Mouse (Mus musculus) left cerebral cortex, postnatal 4 days (tissue): ENCODE results near the gene Atp2a2. TPM values are rescaled to one million over a fixed set of nuclear protein-coding genes. Genes with fewer than 3 reads are reported as not detected.
"Not testable (repeated sequence)": the region's sequence is repeated elsewhere in the genome, so short reads cannot be mapped to it uniquely, and the experiment has no call there.

Experiments used
- DNase-seq: peaks from one replicate; pipeline ENCODE4 v3.0.0-alpha.2; 2022
- intact Hi-C: fragments of 180-260 bp; cut with DNase I; formaldehyde crosslinking; loops from one replicate; pipeline ENCODE4 v1.15.1; 2025
- total RNA-seq, 2 experiments: library from RNA; stranded (reverse); gene quantifications; 2 replicates each; pipeline ENCODE4 v1.2.3; 2021

Gene Atp2a2
- total RNA-seq, 2 experiments from 2014 or later: 385 to 392 TPM

DNA sequence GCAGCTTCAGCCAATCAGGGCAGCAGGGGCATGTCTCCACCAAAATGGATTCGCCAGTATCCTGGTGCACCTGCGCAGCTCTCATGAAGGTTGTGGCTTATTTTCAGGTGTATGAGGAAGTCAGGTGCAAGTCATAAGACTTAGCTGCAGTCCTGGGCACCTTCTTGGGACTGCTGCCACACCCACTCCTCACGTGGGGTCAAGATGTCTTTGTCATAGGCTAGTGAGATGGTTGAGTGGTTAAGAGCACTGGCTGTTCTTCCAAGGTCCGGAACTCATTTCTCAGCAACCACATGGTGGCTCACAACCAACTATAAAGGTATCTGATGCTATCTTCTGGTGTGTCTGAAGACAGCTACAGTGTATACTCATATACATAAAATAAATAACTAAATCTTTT lies 81.3 kb downstream of the Atp2a2 start:
- intact Hi-C loops, DNase-seq: not testable (repeated sequence)

DNA sequence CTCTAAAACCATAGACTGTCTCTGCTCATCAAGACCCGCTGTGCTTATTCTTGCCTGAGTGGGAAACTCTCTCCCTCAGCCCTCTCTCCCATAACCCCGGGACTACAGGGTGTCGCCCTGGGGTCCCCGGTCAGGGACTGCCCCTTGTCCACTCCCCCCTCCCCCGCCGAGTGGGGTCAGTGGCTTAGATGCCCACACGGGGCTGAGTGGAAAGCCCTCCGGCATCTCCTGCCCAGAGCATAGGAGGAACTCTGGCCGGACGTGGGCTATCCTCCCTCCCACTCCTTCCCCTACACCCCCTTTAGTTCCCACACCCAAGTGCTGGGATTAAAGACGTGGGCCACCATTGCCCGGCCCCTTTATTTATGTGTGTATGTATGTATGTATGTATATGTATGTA lies 86.6 kb downstream of the Atp2a2 start:
- intact Hi-C loops: no loop called here
- DNase-seq: no peak

DNA sequence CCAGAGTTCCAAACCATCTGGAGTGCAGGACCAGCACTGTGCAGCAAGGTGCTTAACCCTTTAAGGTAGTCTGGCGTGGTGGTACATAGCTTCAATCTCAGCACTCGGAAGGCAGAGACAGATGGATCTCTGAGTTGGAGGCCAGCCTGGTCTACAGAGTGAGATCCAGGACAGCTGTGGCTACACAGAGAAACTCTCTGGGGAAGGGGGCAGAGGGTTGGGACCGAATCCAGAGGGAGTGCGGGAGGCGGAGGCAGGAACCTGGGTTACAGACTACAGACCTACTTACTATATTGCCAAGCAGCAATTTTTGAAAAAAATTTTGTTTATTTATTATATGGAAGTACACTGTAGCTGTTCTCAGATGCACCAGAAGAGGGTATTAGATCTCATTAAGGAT lies 87.7 kb downstream of the Atp2a2 start:
- intact Hi-C loops: no loop called here
- DNase-seq: no peak

DNA sequence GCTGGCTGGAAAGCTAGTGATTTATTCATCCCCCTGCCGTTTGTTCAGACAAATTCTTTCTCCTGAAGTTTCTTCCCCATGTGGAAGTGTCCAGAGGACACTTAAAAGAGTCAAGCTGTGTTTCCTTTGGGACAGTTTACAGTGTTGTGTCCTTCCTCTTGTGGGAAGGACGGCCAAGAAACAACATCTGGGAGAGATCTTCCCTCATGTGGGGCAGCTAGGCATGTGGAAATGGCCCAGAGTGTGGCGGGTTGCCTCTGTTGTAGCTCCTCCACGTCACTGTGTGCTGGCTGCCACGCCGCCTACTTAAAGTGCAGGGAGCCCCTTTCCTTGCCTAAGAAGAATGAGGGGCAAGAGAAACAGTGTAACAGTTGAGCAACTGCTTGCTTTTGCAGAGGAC lies 89.2 kb downstream of the Atp2a2 start:
- DNase-seq: no peak
- intact Hi-C loops: no loop called here

DNA sequence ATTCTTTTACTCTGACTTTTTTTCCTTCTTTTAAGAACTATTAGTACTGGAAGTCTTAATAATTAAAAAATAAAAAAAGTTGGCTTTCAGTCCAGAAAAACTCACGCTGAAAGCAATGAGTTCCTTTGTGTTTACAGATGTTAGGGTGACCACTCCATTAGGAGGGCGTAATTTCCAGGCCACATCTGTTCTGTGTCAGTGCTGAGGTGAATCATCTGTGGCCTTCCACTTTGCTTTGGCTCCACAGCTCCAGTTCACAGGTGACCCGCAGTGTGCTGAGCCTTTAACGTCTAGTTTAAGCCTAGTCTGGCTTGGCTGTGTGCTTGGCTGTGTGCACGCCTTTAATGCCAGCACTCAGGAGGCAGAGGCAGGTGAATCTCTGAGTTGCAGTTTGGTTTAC lies 90.1 kb downstream of the Atp2a2 start:
- no peak for DNase-seq
- intact Hi-C loops: no loop called here

DNA sequence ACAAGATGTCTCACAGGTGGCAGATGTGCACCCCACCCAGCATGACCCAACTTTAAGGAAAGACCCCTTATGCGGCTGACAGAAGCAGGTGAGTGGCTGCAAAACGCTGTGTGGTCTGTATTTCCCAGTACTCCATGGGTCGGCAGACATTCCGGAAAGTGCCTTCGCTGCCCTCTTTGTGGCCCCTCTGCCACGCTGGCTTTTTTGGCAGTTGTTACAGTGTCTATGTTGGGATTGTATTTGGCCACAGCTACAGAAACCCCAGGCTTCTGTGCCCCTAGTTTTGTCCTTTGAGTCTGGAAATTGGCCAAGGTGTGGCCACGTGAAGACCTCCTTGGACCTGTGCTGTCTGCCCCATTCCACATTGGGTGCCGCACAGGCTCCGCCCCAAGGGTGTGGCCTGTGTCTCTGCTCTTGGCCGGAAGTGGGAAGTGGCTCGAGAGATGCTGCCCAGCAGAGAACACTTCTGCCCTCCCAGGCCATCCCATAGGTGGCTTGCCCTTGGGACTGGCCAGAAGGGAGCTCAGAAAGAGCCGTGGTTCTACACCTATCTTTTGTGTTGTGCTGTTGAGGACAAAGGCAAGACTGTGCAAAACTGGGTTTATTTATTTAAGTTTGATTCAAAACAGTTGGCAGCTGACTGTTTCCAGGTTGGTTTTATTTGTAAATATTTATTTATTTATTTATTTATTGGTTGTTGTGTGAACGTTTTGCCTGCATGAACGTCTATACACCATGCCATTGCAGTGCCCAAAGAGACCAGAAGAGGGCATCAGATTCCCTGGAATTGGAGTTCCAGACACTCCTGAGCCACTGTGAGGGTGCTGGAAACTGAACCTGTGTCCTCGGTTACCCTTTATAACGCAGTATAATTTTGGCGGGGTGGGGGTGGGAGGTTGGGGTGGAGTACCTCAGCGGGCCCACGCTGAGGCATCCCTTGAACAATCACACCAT lies 92.1 kb downstream of the Atp2a2 start:
- no peak for DNase-seq
- intact Hi-C loops: no loop called here

DNA sequence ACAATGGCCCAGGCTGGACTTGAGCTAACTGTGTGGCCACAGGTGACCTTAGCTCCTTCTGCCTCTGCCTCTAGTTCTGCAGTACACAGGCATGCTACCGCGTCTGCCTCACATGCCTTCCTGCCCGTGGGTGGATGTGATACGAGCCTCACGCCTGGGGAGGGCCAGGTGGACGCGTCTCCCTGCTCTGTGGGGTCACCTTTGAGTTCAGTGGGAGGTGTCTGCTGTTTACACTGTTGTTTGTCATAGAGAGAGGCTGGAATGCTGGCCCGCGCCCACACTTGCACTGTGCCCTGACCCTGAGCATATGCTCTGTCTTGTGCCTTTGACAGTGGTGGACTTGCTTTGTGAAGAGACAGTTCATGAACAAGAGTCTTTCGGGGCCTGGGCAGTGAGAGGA lies 96.5 kb downstream of the Atp2a2 start:
- intact Hi-C loops: no loop called here
- no peak for DNase-seq

Other genes with a start within 250 kb of the Atp2a2 start
- 10 to 100 TPM; 16.4 to 17.8 TPM for gene Tctn1, start 237.8 kb downstream of the Atp2a2 start, total RNA-seq
- 10 to 100 TPM; 17.1 to 18.5 TPM for gene Pptc7, start 217.9 kb downstream of the Atp2a2 start, total RNA-seq
- 1 to 10 TPM; 6.1 to 6.8 TPM for gene Rad9b, start 148.0 kb downstream of the Atp2a2 start, total RNA-seq
- 100 to 1,000 TPM; 202 to 208 TPM for gene Vps29, start 147.9 kb downstream of the Atp2a2 start, total RNA-seq
- gene Gpn3, start 130.3 kb downstream of the Atp2a2 start, total RNA-seq: 10 to 100 TPM; 19.9 to 20.6 TPM
- gene Fam216a, start 129.9 kb downstream of the Atp2a2 start, total RNA-seq: 10 to 100 TPM; 62.7 to 65.4 TPM
- gene Arpc3, start 110.3 kb downstream of the Atp2a2 start, total RNA-seq: 100 to 1,000 TPM; 258 to 271 TPM
- gene Anapc7, start 80.5 kb downstream of the Atp2a2 start, total RNA-seq: 10 to 100 TPM; 41.7 to 45.4 TPM
- 10 to 100 TPM; 38.3 to 49.6 TPM for gene Ift81, start 112.3 kb upstream of the Atp2a2 start, total RNA-seq
- gene P2rx7, start 141.7 kb upstream of the Atp2a2 start, total RNA-seq: 1 to 10 TPM; 4.1 to 5.0 TPM
- gene P2rx4, start 205.3 kb upstream of the Atp2a2 start, total RNA-seq: 1 to 10 TPM; 6.8 to 8.6 TPM